Mouse (Mus musculus) ES-E14 (cell line): ENCODE measurements around the gene Arhgap29. TPM values are rescaled to one million over a fixed set of nuclear protein-coding genes. Genes with fewer than 3 reads are reported as not detected.

Source experiments
- DNase-seq: peaks from one replicate; pipeline ENCODE4 v3.0.0-alpha.2; 2013; ENCODE audit warnings: low read depth, low spot score
- H3K27ac ChIP-seq: 2 replicates; pipeline ENCODE4 v1.5.1; 2012; ENCODE audit warnings: low read depth, mild to moderate bottlenecking, low read length, moderate library complexity, mixed read lengths; ENCODE audit not compliant: poor library complexity, insufficient read depth, severe bottlenecking
- H3K36me3 ChIP-seq: 2 replicates; pipeline ENCODE4 v1.6.1; 2012; ENCODE audit warnings: mild to moderate bottlenecking, low read length, moderate library complexity, mixed read lengths; ENCODE audit not compliant: control insufficient read depth, poor library complexity, insufficient read depth, severe bottlenecking
- H3K4me1 ChIP-seq, 2 experiments: fragments of 150-350 bp in 1 of 2; sonication (generic) in 1 of 2; 2 replicates each; pipeline ENCODE4 v1.6.1; 2012; ENCODE audit warnings: low read length in 2 of 2, mild to moderate bottlenecking in 1 of 2, mixed read lengths in 1 of 2; ENCODE audit not compliant: control insufficient read depth in 2 of 2, insufficient read depth in 2 of 2, poor library complexity in 1 of 2
- H3K4me3 ChIP-seq, 2 experiments: fragments of 150-350 bp in 1 of 2; sonication (generic) in 1 of 2; 2 replicates each; pipeline ENCODE4 v1.5.1; 2012; ENCODE audit warnings: low read length in 2 of 2, low read depth in 1 of 2, mild to moderate bottlenecking in 1 of 2, mixed read lengths in 1 of 2; ENCODE audit not compliant: insufficient read depth in 1 of 2, poor library complexity in 1 of 2, severe bottlenecking in 1 of 2
- H3K9ac ChIP-seq: 2 replicates; pipeline ENCODE4 v1.6.1; 2012; ENCODE audit warnings: low read depth, mild to moderate bottlenecking, low read length, mixed read lengths; ENCODE audit not compliant: poor library complexity, insufficient read depth, severe bottlenecking
- H3K9me3 ChIP-seq: fragments of 150-350 bp; sonication (generic); 2 replicates; pipeline ENCODE4 v1.6.1; 2012; ENCODE audit warnings: low read depth, mild to moderate bottlenecking, low read length; ENCODE audit not compliant: control insufficient read depth, insufficient read depth
- CHD2 ChIP-seq: IDR thresholded peaks from 2 replicates; pipeline ENCODE4 v1.6.1; 2014; ENCODE audit warnings: mild to moderate bottlenecking, low read depth, low read length, inconsistent platforms
- HCFC1 ChIP-seq: IDR thresholded peaks from 2 replicates; pipeline ENCODE4 v1.6.1; 2012; ENCODE audit warnings: low read length, inconsistent platforms, borderline replicate concordance; ENCODE audit not compliant: insufficient read depth
- MAFK ChIP-seq: IDR thresholded peaks from 2 replicates; pipeline ENCODE4 v1.6.1; 2014; ENCODE audit warnings: mild to moderate bottlenecking, low read depth, low read length, inconsistent platforms; ENCODE audit not compliant: insufficient read depth
- ZC3H11A ChIP-seq: IDR thresholded peaks from 2 replicates; pipeline ENCODE4 v1.6.1; 2012; ENCODE audit warnings: low read depth, mild to moderate bottlenecking, inconsistent platforms, low read length, borderline replicate concordance
- ZNF384 ChIP-seq: IDR thresholded peaks from 2 replicates; pipeline ENCODE4 v1.6.1; 2012; ENCODE audit warnings: low read depth, low read length, inconsistent platforms
- in situ Hi-C, 2 experiments: fragments of 600-800 bp; cut with MboI; formaldehyde crosslinking; loops; one replicate each; pipeline ENCODE4 v1.15.1; 2025; ENCODE audit warnings: low sequenced_read_pairs in 2 of 2, inconsistent platforms in 1 of 2; ENCODE audit not compliant: unreplicated experiment in 2 of 2
- total RNA-seq: library from RNA; depleted of rRNA; stranded (reverse); fragments of 300-350 nt; gene quantifications from 2 replicates; pipeline ENCODE4 v1.2.3, GENCODE M21; 2012

The Arhgap29 gene
- total RNA-seq, 1 experiment, result 25.1 TPM

GRCm38 (mm10) chr3:121937036-121937435 is 15.3 kb upstream of the Arhgap29 start:
- no peak overlapping the region for H3K9ac ChIP-seq
- DNase-seq, result no peak
- TF ChIP-seq CHD2, result no peak
- TF ChIP-seq ZC3H11A, result no peak
- TF ChIP-seq HCFC1, result no peak
- no peak for TF ChIP-seq ZNF384
- TF ChIP-seq MAFK, result no peak
- H3K4me3 ChIP-seq, result no peak overlapping the region
- in situ Hi-C loops, result no loop called here
- H3K9me3 ChIP-seq, result no peaks in the 10 kb centered on the region
- no peak overlapping the region for H3K27ac ChIP-seq
- no peaks in the 10 kb centered on the region for H3K36me3 ChIP-seq
- H3K4me1 ChIP-seq, result no peaks in the 10 kb centered on the region

DNA sequence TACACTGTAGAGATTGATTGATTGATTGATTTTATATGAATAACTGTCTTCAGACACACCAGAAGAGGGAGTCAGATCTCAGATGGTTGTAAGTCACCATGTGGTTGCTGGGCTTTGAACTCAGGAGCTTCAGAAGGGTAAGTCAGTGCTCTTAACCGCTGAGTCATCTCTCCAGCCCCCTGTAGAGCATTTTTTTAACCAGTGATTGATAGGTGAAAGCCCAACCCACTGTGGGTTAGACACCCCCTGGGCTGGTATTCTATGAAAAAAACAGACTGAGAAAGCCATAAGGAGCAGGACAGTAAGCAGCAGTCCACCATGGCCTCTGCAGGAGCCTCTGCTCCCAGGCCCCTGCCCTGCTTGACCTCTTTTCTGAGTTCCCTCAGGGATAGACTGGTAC is 12.7 kb upstream of the Arhgap29 start:
- TF ChIP-seq ZC3H11A (no peak), ZNF384 (no peak), CHD2 (no peak), MAFK (no peak), HCFC1 (no peak)
- in situ Hi-C loops, result no loop called here
- H3K9ac ChIP-seq, result no peak overlapping the region
- no peaks in the 10 kb centered on the region for H3K9me3 ChIP-seq
- no peak overlapping the region for H3K4me3 ChIP-seq
- no peak for DNase-seq
- H3K36me3 ChIP-seq, result no peaks in the 10 kb centered on the region
- no peak overlapping the region for H3K27ac ChIP-seq
- no peaks in the 10 kb centered on the region for H3K4me1 ChIP-seq

GRCm38 (mm10) chr3:121940094-121940889 is 12.0 kb upstream of the Arhgap29 start:
- Histone ChIP-seq H3K4me1 (no peaks in the 10 kb centered on the region), H3K9me3 (no peaks in the 10 kb centered on the region), H3K9ac (no peak overlapping the region), H3K27ac (no peak overlapping the region), H3K36me3 (no peaks in the 10 kb centered on the region), H3K4me3 (no peak overlapping the region)
- no peak for DNase-seq
- no peak for TF ChIP-seq CHD2
- in situ Hi-C loops, result no loop called here

- in situ Hi-C loops, result no loop called here
- no peak overlapping the region for H3K9ac ChIP-seq
- no peaks in the 10 kb centered on the region for H3K9me3 ChIP-seq
- DNase-seq, result no peak
- H3K27ac ChIP-seq, result no peak overlapping the region
- no peak overlapping the region for H3K4me3 ChIP-seq
- no peak for TF ChIP-seq ZC3H11A
- TF ChIP-seq ZNF384, result no peak
- no peak for TF ChIP-seq HCFC1
- TF ChIP-seq CHD2, result no peak
- TF ChIP-seq MAFK, result no peak
- no peaks in the 10 kb centered on the region for H3K4me1 ChIP-seq
- no peaks in the 10 kb centered on the region for H3K36me3 ChIP-seq
These were observed 11.1 kb upstream of the Arhgap29 start for GRCm38 (mm10) chr3:121941204-121941745.

GRCm38 (mm10) chr3:121945957-121946356 is 6.4 kb upstream of the Arhgap29 start:
- H3K36me3 ChIP-seq, result no peaks in the 10 kb centered on the region
- H3K4me1 ChIP-seq, result no peaks in the 10 kb centered on the region
- in situ Hi-C loops, result no loop called here
- H3K4me3 ChIP-seq, result no peak overlapping the region
- H3K9ac ChIP-seq, result no peak overlapping the region
- TF ChIP-seq ZNF384 (no peak), ZC3H11A (no peak), MAFK (no peak), CHD2 (no peak), HCFC1 (no peak)
- DNase-seq, result no peak
- H3K27ac ChIP-seq, result no peak overlapping the region
- H3K9me3 ChIP-seq, result no peaks in the 10 kb centered on the region
